Mouse (Mus musculus) embryo, embryonic 10 days (tissue): ENCODE measurements around the gene Coro1b.
"Not testable (repeated sequence)": the region's sequence is repeated elsewhere in the genome, so short reads cannot be mapped to it uniquely, and the experiment has no call there.

Experiments
- DNase-seq: peaks from one replicate; pipeline ENCODE4 v3.0.0-alpha.2; 2015; ENCODE audit warnings: low spot score

Coro1b gene

DNA sequence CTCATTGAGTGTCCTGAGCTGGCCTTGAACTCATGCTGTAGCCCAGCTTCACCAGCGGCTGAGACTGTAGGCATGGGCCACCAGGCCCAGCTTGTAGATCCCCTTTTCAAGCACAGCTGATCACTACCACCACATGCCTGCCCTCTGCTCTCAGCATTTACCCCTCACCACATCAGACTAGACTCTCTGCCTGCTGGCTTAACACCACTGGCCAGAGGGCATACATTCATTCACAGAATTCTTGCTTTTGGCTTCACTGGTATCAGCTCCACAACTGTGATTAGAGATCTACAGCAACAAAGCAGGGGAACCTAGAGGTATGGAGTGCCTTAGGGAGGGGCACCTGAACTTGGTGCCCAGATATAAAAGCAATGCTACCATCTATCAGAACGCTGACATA is 27.9 kb upstream of the Coro1b start:
- no peak for DNase-seq

- peak; percentile 98 for DNase-seq
Measured at GRCm38 (mm10) chr19:4121097-4121805, 27.2 kb upstream of the Coro1b start.

DNA sequence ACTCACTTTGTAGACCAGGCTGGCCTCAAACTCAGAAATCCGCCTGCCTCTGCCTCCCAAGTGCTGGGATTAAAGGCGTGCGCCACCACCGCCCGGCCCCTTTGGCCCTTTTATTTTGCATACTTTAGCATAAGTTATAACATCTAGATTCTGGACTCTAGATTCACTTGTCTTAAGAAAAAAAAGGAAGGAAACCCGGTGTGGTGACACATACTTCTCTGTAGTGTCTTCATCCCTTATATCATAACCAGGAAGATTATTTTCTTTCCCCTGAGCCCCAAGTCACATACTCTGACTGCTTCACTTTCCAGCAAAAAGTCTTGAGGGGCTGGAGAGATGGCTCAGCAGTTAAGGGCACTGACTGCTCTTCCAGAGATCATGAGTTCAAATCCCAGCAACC is 26.5 kb upstream of the Coro1b start:
- not testable (repeated sequence) for DNase-seq

DNA sequence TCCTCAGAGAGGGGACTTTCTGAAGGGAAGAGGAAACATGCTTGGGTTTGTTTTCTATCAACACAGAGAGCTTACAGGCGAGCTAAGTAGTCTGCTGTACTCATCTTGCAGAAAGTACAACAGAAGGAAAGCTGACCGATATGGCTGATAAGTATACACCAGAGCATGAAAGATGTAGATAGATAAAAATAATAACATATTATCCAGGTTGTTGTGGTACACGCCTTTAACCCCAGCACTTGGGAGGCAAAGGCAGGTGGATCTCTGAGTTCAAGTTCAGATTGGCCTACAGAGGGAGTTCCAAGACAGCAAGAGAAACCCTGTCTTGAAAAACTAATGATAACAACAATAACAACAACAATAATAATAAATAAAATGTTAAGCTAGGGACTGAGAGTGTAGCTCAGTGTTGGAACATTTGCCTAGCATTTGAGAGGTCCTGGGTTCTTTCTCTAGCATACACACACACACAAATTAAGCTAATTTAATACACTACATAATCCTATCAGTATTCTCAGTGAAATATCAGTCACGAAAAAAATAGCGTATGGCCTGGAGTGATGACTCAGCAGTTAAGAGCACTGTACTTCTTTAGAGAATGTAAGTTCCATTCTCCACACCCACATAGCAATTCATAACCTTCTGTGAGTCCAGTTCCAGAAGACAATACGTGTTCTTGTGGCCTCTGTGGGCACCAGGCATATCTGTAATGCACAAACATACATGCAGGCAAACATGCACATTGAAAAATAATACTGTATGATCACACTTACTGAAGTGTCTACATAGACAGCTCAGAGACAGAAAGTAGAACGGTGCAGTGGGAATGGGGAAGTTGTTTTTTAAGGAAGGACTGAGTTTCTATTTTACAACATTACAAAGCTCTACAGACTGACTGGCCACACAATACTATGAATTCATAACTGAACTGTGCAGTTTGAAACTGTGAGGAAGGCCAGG is 25.7 kb upstream of the Coro1b start:
- DNase-seq = no peak

DNA sequence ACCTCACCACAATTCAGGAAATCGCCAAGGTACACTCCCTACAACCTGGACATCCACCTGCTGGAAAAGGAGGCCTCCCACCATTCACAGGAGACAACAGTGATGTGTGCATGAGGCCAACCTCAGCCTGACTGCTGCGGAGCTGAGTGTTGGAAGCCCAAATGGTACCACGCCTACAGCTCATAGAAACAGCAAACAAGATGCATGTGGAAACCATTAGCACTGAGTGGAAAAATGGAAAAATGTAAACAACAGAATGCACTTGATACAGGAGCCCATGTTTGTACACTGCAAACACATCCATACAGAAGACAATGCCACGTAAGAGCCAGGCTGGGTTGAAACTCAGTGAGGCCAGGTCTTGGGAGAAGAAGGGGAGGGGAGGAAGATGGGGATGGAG is 24.0 kb upstream of the Coro1b start:
- no peak for DNase-seq

DNA sequence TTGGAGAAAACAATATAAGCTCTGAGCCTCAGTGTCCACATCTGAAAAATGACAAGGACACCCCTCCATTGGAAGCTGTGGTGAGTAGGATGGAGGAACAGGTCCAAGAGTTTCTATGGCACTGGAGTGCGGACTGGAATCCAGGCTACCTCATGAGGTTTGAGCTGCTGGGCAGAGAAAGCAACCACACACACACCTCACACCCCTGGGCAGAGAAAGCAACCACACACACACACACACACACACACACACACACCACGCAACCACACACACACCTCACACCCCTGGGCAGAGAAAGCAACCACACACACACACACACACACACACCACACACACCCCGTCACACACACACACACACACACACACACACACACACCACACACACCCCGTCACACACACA is 23.2 kb upstream of the Coro1b start:
- not testable (repeated sequence) for DNase-seq

DNA sequence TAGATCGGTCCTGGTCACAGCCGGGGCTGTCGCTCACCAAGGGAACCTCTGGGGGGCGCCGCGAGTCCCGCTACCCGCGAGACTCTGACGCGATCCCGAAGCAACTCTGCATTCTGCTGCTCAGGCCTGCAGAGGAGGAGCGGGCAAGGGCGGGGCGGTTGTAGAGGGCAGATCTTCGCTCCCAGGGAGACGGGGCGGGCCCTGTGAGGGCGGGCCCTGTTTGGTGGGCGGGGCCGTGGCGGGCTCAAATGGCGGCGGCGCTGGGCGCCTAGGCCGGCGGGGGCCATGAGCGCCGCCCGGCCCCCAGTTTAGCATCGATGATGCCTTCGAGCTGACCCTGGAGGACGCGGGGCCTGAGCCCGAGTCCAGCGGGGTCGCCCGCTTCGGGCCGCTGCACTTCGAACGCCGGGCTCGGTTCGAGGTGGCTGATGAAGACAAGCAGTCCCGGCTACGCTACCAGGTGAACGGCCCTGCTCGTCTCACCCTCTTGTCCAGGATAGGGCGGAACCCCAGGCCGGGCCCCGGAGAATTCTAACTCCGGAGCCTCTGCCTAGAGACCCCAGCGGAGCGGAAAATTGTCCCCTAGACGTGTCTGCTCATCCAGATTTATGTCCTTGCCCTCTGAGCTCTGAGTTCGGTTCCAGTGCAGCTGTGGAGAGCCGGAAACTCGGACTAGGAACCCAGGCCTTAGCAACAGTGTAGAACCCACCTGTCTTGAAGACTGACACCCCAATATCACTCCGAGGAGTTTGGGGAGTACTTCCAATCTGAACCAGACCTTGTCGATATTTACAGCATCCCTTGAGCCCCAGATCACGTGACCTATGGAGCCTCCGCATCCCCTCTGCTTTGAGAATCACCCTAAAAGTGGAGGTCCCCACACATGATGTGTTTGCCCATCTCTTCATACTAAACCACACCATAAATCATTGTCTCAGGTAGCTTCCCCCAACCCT is 22.4 kb upstream of the Coro1b start, which contains the start of gene Aip:
Aip (minus strand) TSS at position 118 of the 956 bp plus-strand sequence.
- peak; percentile 97 for DNase-seq

GRCm38 (mm10) chr19:4126759-4127495 is 21.5 kb upstream of the Coro1b start:
- DNase-seq = no peak

GRCm38 (mm10) chr19:4129462-4129861 is 19.0 kb upstream of the Coro1b start:
- no peak for DNase-seq

GRCm38 (mm10) chr19:4130106-4130505 is 18.3 kb upstream of the Coro1b start:
- no peak for DNase-seq

DNA sequence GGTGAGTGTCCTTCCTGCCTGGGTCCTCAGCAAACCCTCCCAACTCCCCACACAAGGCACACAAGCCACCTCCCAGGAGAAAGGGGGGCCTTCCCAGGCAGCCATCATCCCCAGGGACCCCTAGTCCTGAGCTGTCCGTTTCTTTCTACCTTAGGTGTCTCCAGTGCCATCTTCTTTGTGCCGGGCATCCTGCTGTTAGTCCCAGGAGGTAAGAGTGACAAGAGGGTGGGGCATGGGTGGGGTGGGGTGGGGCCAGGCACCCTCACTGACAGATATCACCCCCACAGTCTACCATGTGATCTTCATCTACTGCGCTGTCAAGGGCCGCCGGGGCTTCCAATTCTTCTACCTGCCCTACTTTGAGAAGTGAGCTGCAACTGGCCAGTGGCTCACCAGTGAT is 17.3 kb upstream of the Coro1b start:
- no peak for DNase-seq

- DNase-seq = no peak
Measured at GRCm38 (mm10) chr19:4131768-4132167, 16.7 kb upstream of the Coro1b start.

DNA sequence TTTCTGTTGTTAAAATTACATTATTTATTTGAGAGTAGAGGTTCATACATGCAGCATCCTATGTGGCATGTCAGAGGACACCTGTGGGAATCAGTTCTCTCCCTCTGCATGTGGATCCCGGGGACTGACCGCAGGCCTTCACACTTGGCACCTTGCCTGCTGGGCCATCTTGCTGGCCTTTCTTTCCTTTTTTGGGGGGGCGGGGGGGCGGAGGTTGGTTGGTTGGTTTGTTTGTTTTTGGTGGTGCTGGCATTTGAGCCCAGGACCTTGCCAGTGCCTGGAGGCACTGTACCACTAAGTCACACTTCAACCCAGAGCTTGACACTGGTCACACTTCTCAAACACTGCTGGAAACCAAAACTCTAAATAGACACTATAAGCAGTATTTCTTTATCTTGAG is 14.1 kb upstream of the Coro1b start:
- no peak for DNase-seq

DNA sequence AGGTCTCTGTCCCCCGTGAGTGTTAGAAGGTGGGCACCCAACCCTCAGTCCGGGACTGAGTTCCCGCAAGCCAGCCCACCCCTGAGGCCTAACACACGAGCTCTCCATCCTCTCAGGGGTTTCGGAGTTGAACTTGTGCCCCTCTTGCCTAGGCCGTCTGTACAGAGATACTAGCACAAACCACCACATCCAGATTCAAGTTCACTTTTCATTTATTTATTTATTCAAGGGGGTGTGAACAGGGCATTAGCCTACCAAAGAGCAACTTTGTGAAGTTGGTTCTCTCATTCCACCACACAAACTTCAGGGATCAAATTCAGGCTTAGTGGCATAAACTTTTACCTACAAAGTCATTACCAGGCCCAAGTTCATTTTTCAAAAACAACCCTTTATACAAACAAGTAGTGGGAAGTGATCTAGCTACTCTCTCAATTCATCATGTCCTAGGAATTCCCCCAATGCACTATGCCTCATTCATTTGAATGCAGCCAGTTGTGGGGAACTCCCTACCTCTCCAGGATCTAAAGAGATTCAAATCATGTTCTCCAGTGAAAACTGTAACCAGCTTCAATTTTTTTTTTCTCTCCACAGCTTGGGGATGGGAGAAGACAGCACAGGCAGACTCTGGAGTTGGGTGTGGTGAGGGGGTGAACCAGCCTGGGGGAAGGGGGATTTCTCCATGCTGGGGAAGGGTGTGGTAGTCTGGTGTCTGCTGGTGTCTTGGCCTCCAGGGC is 13.0 kb upstream of the Coro1b start:
- DNase-seq = not testable (repeated sequence)

DNA sequence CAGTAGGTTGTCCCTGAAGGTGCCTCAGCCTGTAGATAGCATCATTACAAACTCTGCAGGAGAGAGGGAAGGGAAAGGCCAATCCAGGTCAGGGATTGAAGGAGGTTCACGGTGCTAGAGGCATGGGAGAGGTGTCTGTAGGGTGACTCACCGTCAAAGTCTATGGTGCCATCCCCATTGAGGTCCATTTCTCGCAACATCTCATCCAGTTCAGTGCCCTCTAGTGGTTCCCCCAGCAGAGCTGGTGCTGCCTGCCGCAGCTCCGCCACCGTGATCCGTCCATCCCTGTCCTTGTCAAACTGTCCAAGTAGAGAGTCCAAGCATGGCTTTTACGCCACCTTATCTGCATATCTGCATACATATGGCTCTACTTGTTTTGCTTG is 12.5 kb upstream of the Coro1b start:
- not testable (repeated sequence) for DNase-seq

GRCm38 (mm10) chr19:4136463-4136862 is 12.0 kb upstream of the Coro1b start:
- no peak for DNase-seq

GRCm38 (mm10) chr19:4137913-4138312 is 10.5 kb upstream of the Coro1b start:
- no peak for DNase-seq

GRCm38 (mm10) chr19:4139446-4139845 is 9.0 kb upstream of the Coro1b start, which contains the start of gene Gpr152:
Gpr152 (plus strand) TSS chr19:4139787.
- no peak for DNase-seq

- no peak for DNase-seq
Measured at GRCm38 (mm10) chr19:4140147-4140546, 8.3 kb upstream of the Coro1b start.

DNA sequence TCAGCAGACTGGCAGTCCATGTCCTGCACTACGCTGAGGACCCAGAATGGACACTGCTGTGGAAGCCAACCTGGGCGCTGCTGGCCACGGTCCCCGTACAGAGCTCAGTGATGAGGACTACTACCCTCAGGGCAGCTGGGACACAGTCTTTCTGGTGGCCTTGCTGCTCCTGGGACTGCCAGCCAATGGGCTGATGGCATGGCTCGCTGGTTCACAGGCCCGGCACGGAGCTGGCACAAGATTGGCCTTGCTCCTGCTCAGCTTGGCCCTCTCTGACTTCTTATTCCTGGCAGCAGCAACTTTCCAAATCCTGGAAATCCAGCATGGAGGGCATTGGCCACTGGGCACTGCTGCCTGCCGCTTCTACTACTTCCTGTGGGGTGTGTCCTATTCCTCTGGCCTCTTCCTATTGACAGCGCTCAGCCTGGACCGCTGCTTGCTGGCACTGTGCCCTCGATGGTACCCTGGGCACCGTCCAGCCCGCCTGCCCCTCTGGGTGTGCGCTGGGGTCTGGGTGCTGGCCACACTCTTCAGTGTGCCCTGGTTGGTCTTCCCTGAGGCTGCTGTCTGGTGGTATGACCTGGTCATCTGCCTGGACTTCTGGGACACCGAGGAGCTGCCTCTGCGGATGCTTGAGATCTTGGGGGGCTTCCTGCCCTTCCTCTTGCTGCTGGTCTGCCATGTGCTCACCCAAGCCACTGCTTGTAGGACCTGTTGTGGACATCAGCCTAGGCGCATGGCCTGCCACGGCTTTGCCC is 5.8 kb upstream of the Coro1b start:
- DNase-seq = no peak
